Mouse (Mus musculus) left cerebral cortex, postnatal 14 days (tissue): ENCODE data around the gene Cnep1r1. TPM values are rescaled to one million over a fixed set of nuclear protein-coding genes. Genes with fewer than 3 reads are reported as not detected.

Source experiments
- DNase-seq, 2 experiments: peaks; one replicate each; pipeline ENCODE4 v3.0.0; 2021 to 2022; ENCODE audit warnings: low spot score in 2 of 2, mixed read lengths in 1 of 2
- intact Hi-C: fragments of 180-260 bp; cut with DNase I; formaldehyde crosslinking; loops from one replicate; pipeline ENCODE4 v1.15.1; 2025
- microRNA-seq, 2 experiments: library from miRNA; unstranded; fragments of <30 nt; microRNA quantifications; one replicate each; pipeline ENCODE4 v1.2.0; 2022
- total RNA-seq, 2 experiments: library from RNA; stranded (reverse); gene quantifications; 2 replicates each; pipeline ENCODE4 v1.2.3; 2021

Gene Cnep1r1
- total RNA-seq, 2 experiments from 2014 or later = 30.4 to 31.1 TPM

DNA sequence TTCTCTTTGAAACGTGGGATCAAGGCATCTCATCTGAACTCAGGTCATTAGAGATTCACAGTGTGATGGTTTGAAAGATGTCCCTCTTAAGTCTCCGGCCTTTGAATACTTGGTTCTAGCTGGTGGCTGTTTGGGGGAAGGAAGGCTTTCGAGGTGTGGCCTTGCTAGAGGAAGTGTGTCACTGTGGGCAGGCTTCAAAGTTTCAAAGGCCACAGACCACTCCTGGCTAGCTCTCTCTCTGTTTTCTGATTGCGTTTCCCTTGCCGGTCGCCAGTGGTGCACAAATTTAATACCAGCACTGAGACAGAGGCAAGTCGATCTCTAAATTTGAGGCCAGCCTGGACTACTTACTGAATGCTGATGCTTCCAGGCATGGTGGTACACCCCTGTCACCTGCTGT, 56.7 kb downstream of the Cnep1r1 start:
- DNase-seq = no peak
- intact Hi-C loops = no loop called here

DNA sequence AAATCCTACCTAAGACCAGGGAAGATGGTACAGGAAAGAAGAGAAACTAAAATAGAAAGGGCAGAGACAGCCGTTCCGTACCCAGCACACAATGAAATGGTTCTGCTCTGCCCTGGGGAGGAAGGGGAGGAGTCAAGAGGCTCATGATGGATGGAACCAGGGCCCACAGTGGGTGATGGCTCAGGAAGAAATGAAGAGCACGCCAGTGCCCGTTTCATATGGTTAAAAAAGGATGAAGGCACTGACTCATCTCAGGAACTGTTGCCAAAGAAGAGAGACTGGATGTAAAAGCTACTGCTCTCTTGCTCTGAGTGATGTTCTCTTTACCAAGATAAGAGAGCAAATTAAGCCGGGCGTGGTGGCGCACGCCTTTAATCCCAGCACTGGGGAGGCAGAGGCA, 58.7 kb downstream of the Cnep1r1 start:
- intact Hi-C loops = no loop called here
- no peak for DNase-seq

DNA sequence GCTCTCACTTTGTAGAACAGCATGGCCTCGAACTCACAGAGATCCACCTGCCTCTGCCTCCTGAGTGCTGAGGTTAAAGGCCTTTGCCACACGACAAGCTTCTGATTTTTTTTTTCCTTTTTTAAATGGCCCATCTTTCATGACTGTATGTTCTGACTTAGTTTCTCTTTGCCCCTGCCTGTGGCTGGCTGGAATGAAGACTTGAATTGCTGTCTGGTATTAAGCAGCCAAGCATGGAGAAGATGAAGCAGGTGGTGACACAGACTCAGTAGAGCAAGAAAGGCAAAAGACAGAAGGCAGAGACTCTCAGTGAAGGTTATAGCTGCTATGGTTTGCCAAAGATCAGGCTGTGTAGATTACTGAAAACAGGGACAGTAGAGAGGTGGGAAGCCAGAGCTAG, 64.6 kb downstream of the Cnep1r1 start:
- intact Hi-C loops = no loop called here
- DNase-seq = no peak

Small RNA genes lying within 50 kb of the gene (microRNA-seq; reads per million reads assigned to microRNA genes)
- 6.6 to 7.1 reads per million in 2 experiments for gene Mir7071

Other genes with a start within 250 kb of the Cnep1r1 start
- gene Zfp423, start 159.2 kb upstream of the Cnep1r1 start, total RNA-seq = 10 to 100 TPM; 20.4 to 27.4 TPM
- 10 to 100 TPM; 29.2 to 29.9 TPM for gene Heatr3, start 19.1 kb downstream of the Cnep1r1 start, total RNA-seq
- 10 to 100 TPM; 32.6 to 36.3 TPM for gene Tent4b, start 80.4 kb downstream of the Cnep1r1 start, total RNA-seq
- 1 to 10 TPM; 4.9 to 5.0 TPM for gene Adcy7, start 153.6 kb downstream of the Cnep1r1 start, total RNA-seq
- gene Brd7, start 243.4 kb downstream of the Cnep1r1 start, total RNA-seq = 10 to 100 TPM; 60.0 to 60.1 TPM